Mouse (Mus musculus) G1E (cell line): ENCODE measurements around the gene Btg3.

Experiments
- CTCF ChIP-seq: IDR thresholded peaks from 2 replicates; pipeline ENCODE4 v1.5.1; 2012; ENCODE audit warnings: low read depth, low read length, inconsistent platforms, mixed read lengths
- GATA1 ChIP-seq: IDR thresholded peaks from 2 replicates; pipeline ENCODE4 v1.6.1; 2012; ENCODE audit warnings: borderline replicate concordance, low read length, inconsistent platforms, mixed read lengths
- TAL1 ChIP-seq: conservative IDR thresholded peaks from 2 replicates; pipeline ENCODE4 v1.6.1; 2012; ENCODE audit warnings: low read depth, low read length, inconsistent platforms, mixed read lengths

DNA sequence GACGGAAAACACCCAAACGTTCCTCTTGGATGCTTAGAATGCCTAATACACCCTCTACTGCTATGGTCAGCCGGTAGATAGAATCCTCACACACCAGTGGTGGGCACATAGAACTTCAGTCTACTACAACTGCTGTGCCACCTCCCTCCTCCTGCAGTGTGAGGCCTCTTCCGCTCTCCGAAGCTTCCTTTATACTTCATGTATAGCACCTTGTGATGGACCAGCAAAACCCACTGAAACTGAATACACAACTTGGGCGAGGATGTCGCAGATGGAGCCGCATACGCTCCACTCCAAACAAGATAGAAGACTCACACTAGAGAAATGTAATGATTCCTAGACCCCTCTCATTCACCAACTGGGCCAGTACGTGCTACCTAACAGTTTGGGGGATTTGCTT lies 1.8 kb downstream of the Btg3 start:
- TF ChIP-seq CTCF (no peak), GATA1 (no peak), TAL1 (no peak)
